Mouse (Mus musculus): ENCODE measurements around the gene Igsf8. TPM values are rescaled to one million over a fixed set of nuclear protein-coding genes. Genes with fewer than 3 reads are reported as not detected.

The Igsf8 gene
- total RNA-seq, 2 experiments from 2014 or later = 7.4 to 8.3 TPM

GRCm38 (mm10) chr1:172349916-172350812, 88.7 kb downstream of the Igsf8 start:
- intact Hi-C loops (cut with DNase I) = no loop called here
- no peak overlapping the region for H3K27ac ChIP-seq
- no peak for TF ChIP-seq CTCF (IDR thresholded peaks at IDR 0.05)
- no peak overlapping the region for H3K4me3 ChIP-seq
- no peak for DNase-seq

- H3K4me3 ChIP-seq = no peak overlapping the region
- intact Hi-C loops (cut with DNase I) = no loop called here
- H3K27ac ChIP-seq = no peak overlapping the region
- no peak for DNase-seq
- TF ChIP-seq CTCF (IDR thresholded peaks at IDR 0.05) = no peak
Observed at GRCm38 (mm10) chr1:172352001-172352400, 90.6 kb downstream of the Igsf8 start.

GRCm38 (mm10) chr1:172352453-172352852, 91.0 kb downstream of the Igsf8 start:
- Histone ChIP-seq H3K4me3 (no peak overlapping the region), H3K27ac (no peak overlapping the region)
- intact Hi-C loops (cut with DNase I) = no loop called here
- no peak for DNase-seq
- no peak for TF ChIP-seq CTCF (IDR thresholded peaks at IDR 0.05)

- TF ChIP-seq CTCF (IDR thresholded peaks at IDR 0.05) = no peak
- DNase-seq = no peak
- Histone ChIP-seq H3K4me3 (no peak overlapping the region), H3K27ac (no peak overlapping the region)
- intact Hi-C loops (cut with DNase I) = loop anchor here (5.0 kb wide), 1 partner anchor 308 kb away; no protein-coding TSS in a partner anchor
Observed at GRCm38 (mm10) chr1:172355336-172355735, 93.9 kb downstream of the Igsf8 start.

GRCm38 (mm10) chr1:172357550-172357949, 96.1 kb downstream of the Igsf8 start:
- intact Hi-C loops (cut with DNase I) = loop anchor here (1.0 to 5.0 kb wide), 3 partner anchors 31 to 310 kb away; no protein-coding TSS in a partner anchor
- peak; percentile 99; the same call in 1 of the 2 replicates for TF ChIP-seq CTCF (IDR thresholded peaks at IDR 0.05)
- no peak overlapping the region for H3K4me3 ChIP-seq
- peak; percentile 74 for DNase-seq
- H3K27ac ChIP-seq = no peak overlapping the region

- Histone ChIP-seq H3K4me3 (no peak overlapping the region), H3K27ac (no peak overlapping the region)
- intact Hi-C loops (cut with DNase I) = loop anchor here (5.0 kb wide), 1 partner anchor 311 kb away; no protein-coding TSS in a partner anchor
- no peak for TF ChIP-seq CTCF (IDR thresholded peaks at IDR 0.05)
- no peak for DNase-seq
Observed at GRCm38 (mm10) chr1:172358341-172358740, 96.9 kb downstream of the Igsf8 start.

GRCm38 (mm10) chr1:172364684-172365083, 103.2 kb downstream of the Igsf8 start:
- H3K4me3 ChIP-seq = peak overlapping the region; percentile 40
- no peak overlapping the region for H3K27ac ChIP-seq
- intact Hi-C loops (cut with DNase I) = no loop called here
- TF ChIP-seq CTCF (IDR thresholded peaks at IDR 0.05) = peak; percentile 66
- DNase-seq = peak; percentile 55

GRCm38 (mm10) chr1:172368768-172369418, 107.5 kb downstream of the Igsf8 start:
- TF ChIP-seq CTCF (IDR thresholded peaks at IDR 0.05) = peak; percentile 56
- intact Hi-C loops (cut with DNase I) = no loop called here
- Histone ChIP-seq H3K27ac (no peak overlapping the region), H3K4me3 (peak overlapping the region; percentile 13; the same call in 1 of the 2 replicates)
- DNase-seq = no peak

Other genes with a start within 250 kb of the Igsf8 start
- gene Vangl2, start 233.2 kb upstream of the Igsf8 start, total RNA-seq (2021) = under 1 TPM; 0.47 to 0.54 TPM
- gene Nhlh1, start 204.1 kb upstream of the Igsf8 start, total RNA-seq (2021) = not detected
- 10 to 100 TPM; 88.3 to 90.9 TPM for gene Copa, start 179.1 kb upstream of the Igsf8 start, total RNA-seq (2021)
- 10 to 100 TPM; 27.1 to 31.9 TPM for gene Ncstn, start 178.8 kb upstream of the Igsf8 start, total RNA-seq (2021)
- gene Pex19, start 134.9 kb upstream of the Igsf8 start, total RNA-seq (2021) = 10 to 100 TPM; 62.9 to 80.8 TPM
- 100 to 1,000 TPM; 158 to 193 TPM for gene Dcaf8, start 113.6 kb upstream of the Igsf8 start, total RNA-seq (2021)
- 10 to 100 TPM; 19.5 to 35.2 TPM for gene Pea15a, start 54.8 kb upstream of the Igsf8 start, total RNA-seq (2021)
- 1,000 to 10,000 TPM; 2,819 to 3,581 TPM for gene Casq1, start 41.8 kb upstream of the Igsf8 start, total RNA-seq (2021)
- under 1 TPM; 0.20 to 0.43 TPM for gene Atp1a4, start 3.2 kb upstream of the Igsf8 start, total RNA-seq (2021)
- 1,000 to 10,000 TPM in 1 of 2 experiments, 100 to 1,000 TPM in 1; 838 to 1,060 TPM for gene Atp1a2, start 36.4 kb downstream of the Igsf8 start, total RNA-seq (2021)
- gene Kcnj9, start 67.7 kb downstream of the Igsf8 start, total RNA-seq (2021) = not detected
- gene Kcnj10, start 79.6 kb downstream of the Igsf8 start, total RNA-seq (2021) = under 1 TPM in 1 of 2 experiments, not detected in 1; 0.06 TPM
- 1 to 10 TPM; 3.8 to 3.9 TPM for gene Pigm, start 114.9 kb downstream of the Igsf8 start, total RNA-seq (2021)
- under 1 TPM in 1 of 2 experiments, not detected in 1; 0.22 TPM for gene Slamf9, start 213.7 kb downstream of the Igsf8 start, total RNA-seq (2021)
- gene Igsf9, start 220.1 kb downstream of the Igsf8 start, total RNA-seq (2021) = under 1 TPM in 1 of 2 experiments, not detected in 1; 0.67 TPM
- 10 to 100 TPM; 16.4 to 23.4 TPM for gene Tagln2, start 238.4 kb downstream of the Igsf8 start, total RNA-seq (2021)

Measured in gastrocnemius, adult 2 months (tissue).